Mouse (Mus musculus): ENCODE data around the gene Ncstn. TPM values are rescaled to one million over a fixed set of nuclear protein-coding genes. Genes with fewer than 3 reads are reported as not detected.

The Ncstn gene
- polyA plus RNA-seq, 1 experiment from 2014 or later, result 106 TPM

DNA sequence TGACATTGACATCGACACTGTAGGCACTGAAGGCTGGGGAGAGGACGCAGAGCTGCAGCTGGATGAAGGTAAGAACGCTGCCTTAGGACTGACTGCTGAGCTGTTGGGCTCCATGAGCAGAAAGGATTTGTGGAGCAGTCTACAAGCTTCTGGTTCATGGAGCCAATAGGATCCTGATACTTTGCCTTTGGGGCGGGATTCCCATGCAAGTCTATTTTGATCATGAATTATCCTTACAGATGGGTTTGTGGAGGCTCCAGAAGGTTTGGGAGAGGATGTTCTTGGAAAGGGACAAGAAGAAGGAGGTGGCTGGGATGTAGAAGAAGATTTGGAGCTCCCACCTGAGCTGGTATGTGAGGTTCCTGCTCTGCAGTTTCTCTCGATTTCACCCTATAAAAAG is 34.4 kb upstream of the Ncstn start:
- H3K36me3 ChIP-seq, result peaks cover 97% of the 10 kb centered on the region
- no peak overlapping the region for H3K9ac ChIP-seq
- no peak for ATAC-seq (ENCODE audit: insufficient number of reproducible peaks, insufficient read depth, low FRiP score, low TSS enrichment, low read depth)
- no peak overlapping the region for H3K4me2 ChIP-seq
- no peak overlapping the region for H3K27ac ChIP-seq
- H3K9me3 ChIP-seq, result no peaks in the 10 kb centered on the region
- H3K27me3 ChIP-seq, result no peaks in the 10 kb centered on the region
- 94% methylated on average over 5 of the region's 5 CpGs for WGBS
- H3K4me1 ChIP-seq, result no peaks in the 10 kb centered on the region
- no peak overlapping the region for H3K4me3 ChIP-seq

DNA sequence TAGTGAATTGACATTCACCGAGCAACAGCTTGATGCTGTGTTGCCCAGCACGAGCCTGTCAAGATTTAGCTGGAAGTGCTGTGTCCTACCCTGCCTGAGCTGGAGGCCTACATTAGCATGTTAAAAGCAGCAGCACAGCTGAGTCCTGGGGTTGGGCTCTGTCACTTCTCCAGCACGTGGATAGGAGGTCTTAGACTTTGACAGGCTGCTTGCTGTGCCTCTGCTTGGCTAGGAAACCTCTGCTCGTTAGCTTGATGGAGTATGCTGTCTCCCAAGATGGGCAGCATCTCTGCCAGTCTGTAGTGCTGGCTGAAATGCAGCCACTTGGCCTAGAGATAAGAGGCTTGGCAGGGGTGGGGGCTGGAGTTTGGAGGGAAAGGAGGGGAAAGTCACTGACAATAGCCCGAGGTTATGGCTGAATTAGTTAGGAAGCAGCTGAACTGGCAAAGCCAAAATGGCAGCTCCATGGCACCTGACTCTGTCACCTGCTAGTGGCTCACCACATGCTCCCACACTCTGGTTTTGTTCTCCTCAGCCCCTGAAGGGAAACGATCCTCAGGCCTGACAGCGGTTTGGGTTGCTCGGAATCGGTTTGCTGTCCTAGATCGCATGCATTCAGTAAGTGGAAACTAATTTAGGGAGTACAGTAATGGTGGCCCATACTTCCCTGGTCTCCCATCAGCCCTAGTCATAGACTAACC is 25.3 kb upstream of the Ncstn start:
- no peaks in the 10 kb centered on the region for H3K27me3 ChIP-seq
- 77% methylated on average over 10 of the region's 10 CpGs for WGBS
- H3K4me3 ChIP-seq, result no peak overlapping the region
- no peak overlapping the region for H3K4me2 ChIP-seq
- H3K9me3 ChIP-seq, result no peaks in the 10 kb centered on the region
- no peak overlapping the region for H3K27ac ChIP-seq
- peaks cover 97% of the 10 kb centered on the region for H3K36me3 ChIP-seq
- no peak overlapping the region for H3K9ac ChIP-seq
- H3K4me1 ChIP-seq, result no peaks in the 10 kb centered on the region
- ATAC-seq (ENCODE audit: insufficient number of reproducible peaks, insufficient read depth, low FRiP score, low TSS enrichment, low read depth), result no peak

DNA sequence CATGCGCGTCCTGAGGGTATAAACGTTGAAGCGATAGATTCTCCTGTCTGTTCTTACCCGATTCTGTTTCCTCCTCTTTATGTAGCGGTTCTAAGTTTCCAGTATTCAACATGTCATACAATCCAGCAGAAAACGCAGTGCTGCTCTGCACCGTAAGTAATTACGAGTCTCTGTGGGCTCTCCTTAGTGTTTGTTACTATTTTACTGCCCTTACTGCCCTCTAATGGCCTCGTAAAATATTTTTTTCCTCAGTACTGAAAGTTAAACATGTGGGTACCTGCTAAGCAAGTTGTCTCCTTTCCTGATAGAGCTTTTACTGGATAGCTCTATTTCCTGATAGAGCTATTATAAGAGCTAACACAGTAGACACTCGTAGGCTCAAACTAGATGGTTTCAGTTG is 22.5 kb upstream of the Ncstn start:
- Histone ChIP-seq H3K36me3 (peaks cover 93% of the 10 kb centered on the region), H3K4me2 (no peak overlapping the region), H3K4me1 (no peaks in the 10 kb centered on the region), H3K9me3 (no peaks in the 10 kb centered on the region), H3K4me3 (no peak overlapping the region), H3K27me3 (no peaks in the 10 kb centered on the region), H3K27ac (no peak overlapping the region), H3K9ac (no peak overlapping the region)
- no peak for ATAC-seq (ENCODE audit: insufficient number of reproducible peaks, insufficient read depth, low FRiP score, low TSS enrichment, low read depth)
- WGBS, result 78% methylated on average over 11 of the region's 11 CpGs

DNA sequence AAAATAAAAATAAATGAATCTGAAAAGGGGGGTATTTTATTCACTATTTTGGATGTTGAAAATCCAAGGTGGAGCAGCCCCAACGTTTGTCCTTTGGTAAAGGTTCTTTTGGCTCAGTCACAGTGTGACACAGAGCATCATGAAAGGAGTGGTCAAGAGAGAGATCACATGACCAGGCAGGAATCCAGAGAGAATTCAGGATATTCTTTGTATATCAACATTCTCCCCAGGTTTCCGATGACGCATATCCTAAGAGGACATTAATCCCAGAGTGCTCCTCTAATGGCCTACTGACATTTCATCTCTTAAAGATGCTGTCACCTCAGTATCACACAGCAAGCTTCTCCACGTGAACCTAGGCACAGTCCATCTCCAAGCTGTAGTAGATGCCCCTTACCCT is 21.0 kb upstream of the Ncstn start:
- Histone ChIP-seq H3K4me3 (no peak overlapping the region), H3K9ac (no peak overlapping the region), H3K36me3 (peaks cover 91% of the 10 kb centered on the region), H3K4me2 (no peak overlapping the region), H3K27ac (no peak overlapping the region), H3K9me3 (no peaks in the 10 kb centered on the region), H3K27me3 (no peaks in the 10 kb centered on the region), H3K4me1 (no peaks in the 10 kb centered on the region)
- 88% methylated on average over 4 of the region's 4 CpGs for WGBS
- no peak for ATAC-seq (ENCODE audit: insufficient number of reproducible peaks, insufficient read depth, low FRiP score, low TSS enrichment, low read depth)

DNA sequence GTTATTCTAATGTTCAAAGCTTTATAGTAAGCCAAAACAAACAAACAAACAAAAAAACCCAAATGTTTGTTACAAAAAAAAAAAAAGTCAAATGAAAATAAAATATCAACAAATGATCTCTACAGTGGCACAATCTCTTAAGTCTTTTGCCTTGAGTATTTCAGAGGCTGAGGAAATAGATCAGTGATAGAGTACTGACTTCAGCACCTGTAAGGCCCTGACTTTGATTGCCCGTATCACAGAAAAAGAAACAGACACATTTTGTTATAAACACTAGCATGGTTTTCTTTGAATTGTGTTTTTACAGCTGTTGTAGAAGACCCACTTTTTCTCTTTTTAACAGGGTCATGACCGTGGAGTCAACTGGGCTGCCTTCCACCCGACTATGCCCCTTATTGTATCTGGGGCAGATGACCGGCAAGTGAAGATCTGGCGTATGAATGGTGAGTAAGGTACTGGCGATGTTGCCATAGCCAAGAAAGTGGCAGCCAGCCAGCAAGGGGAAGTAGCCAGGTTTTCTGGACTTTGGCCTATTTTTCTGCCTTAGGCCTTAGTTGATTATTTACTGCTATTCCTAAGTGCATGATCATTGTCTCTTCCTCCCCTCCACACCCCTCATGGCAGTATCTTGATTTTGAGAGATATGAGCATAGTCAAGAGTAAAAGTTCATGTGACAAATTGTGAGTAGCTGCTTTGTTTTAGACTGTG is 16.9 kb upstream of the Ncstn start:
- Histone ChIP-seq H3K9ac (no peak overlapping the region), H3K36me3 (peaks cover 83% of the 10 kb centered on the region), H3K9me3 (no peaks in the 10 kb centered on the region), H3K27me3 (no peaks in the 10 kb centered on the region), H3K4me1 (no peaks in the 10 kb centered on the region), H3K27ac (no peak overlapping the region), H3K4me2 (no peak overlapping the region), H3K4me3 (no peak overlapping the region)
- no peak for ATAC-seq (ENCODE audit: insufficient number of reproducible peaks, insufficient read depth, low FRiP score, low TSS enrichment, low read depth)
- WGBS, result 87% methylated on average over 6 of the region's 6 CpGs

DNA sequence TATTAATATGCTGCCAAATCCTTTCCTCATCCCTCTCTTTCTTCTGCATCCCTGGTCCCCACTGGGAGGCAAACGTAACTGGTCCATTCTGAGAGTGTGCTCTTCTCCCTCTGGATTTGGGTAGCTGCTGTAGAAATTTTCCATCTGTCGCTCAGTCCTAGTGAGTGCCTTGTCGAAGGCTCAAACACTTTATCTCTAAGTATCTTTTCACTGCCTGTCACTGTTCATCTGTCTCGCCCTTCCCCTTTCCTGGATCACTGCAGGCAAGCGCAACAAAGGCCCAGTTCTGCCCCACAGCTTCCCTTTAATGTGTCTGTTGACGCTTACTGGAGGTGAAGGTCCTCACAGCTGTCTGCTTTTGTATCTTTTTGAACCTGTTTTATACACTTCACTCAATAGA is 12.6 kb upstream of the Ncstn start:
- Histone ChIP-seq H3K36me3 (peaks cover 81% of the 10 kb centered on the region), H3K4me1 (no peaks in the 10 kb centered on the region), H3K9ac (no peak overlapping the region), H3K4me2 (no peak overlapping the region), H3K27me3 (no peaks in the 10 kb centered on the region), H3K4me3 (no peak overlapping the region), H3K9me3 (no peaks in the 10 kb centered on the region), H3K27ac (no peak overlapping the region)
- WGBS, result 77% methylated on average over 6 of the region's 6 CpGs
- ATAC-seq (ENCODE audit: insufficient number of reproducible peaks, insufficient read depth, low FRiP score, low TSS enrichment, low read depth), result no peak

DNA sequence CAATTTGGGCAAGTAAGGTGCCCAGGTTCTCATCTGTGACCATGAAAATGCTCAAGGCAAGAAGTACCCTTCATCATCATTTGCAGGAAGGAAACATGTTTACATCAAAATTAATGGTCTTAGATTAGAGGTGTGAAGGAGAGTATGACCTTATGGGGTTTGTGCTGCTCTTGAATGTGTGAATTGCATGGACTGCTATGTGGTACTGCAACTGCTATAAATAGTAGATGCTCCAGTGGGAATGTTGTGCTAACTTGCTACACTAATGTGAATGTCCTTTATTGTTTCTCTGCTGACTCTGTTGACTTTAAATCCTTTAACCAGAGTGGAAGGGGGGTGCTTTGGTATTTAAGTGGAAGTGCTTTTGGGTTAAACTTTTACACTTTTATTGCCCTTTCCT is 11.7 kb upstream of the Ncstn start:
- Histone ChIP-seq H3K27me3 (no peaks in the 10 kb centered on the region), H3K4me1 (no peaks in the 10 kb centered on the region), H3K4me3 (no peak overlapping the region), H3K36me3 (peaks cover 82% of the 10 kb centered on the region), H3K4me2 (no peak overlapping the region), H3K27ac (no peak overlapping the region), H3K9me3 (no peaks in the 10 kb centered on the region), H3K9ac (no peak overlapping the region)
- ATAC-seq (ENCODE audit: insufficient number of reproducible peaks, insufficient read depth, low FRiP score, low TSS enrichment, low read depth), result no peak

DNA sequence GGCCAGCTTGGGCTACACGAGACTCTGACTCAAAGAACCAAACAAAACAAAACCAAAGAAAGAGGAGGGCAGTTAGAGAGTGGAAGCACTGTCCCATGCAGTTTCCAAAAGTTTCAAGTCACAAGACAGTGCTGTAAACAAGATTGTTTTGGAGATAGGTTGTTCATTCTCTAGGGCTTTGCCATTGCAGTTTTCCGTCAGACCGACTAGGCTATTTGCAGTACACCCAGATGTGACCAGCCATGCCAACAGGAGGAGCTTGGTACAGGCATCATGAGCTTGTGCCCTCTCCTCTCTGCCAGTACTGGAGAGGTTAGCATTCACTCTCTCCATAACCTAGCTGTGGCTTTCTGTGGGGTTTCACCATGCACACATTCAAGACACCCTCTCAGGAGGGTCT is 10.9 kb upstream of the Ncstn start:
- peaks cover 85% of the 10 kb centered on the region for H3K36me3 ChIP-seq
- 78% methylated on average over 3 of the region's 3 CpGs for WGBS
- no peaks in the 10 kb centered on the region for H3K9me3 ChIP-seq

DNA sequence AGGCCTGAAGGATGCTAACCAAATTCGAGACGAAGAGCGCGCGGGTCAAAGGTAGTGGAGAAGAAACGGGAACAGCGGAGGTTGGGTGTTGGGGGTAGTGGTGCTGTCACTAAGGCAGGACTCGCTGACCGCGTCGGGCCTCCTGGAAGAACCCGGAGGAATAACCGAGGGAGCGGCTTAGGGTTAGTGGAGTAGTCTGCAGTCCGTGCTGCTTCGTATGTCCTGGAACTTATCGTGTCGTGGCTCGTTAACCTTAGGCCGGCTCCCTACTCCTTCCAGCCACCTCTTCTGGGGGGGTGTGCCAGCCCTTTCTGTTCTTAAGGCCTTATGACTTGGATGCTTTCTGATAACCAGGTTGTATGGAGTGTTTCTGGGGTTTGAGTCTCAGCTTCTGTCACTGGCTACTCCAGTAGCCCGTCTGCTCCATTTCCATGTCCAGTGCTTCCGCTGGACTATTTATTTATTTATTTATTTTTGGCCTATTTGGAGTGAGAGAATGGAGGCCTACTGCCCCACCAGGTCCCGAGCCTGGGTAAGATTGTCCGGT is 377 bp upstream of the Ncstn start:
- Histone ChIP-seq H3K27me3 (no peaks in the 10 kb centered on the region), H3K9me3 (no peaks in the 10 kb centered on the region), H3K4me2 (peak overlapping the region; percentile 66), H3K27ac (0 out of 2 replicates have a peak overlapping the region, but pooled peaks have one; percentile 39), H3K4me1 (peaks cover 20% of the 10 kb centered on the region), H3K36me3 (peaks cover 22% of the 10 kb centered on the region), H3K4me3 (peak overlapping the region; percentile 90), H3K9ac (peak overlapping the region; percentile 90)
- 1% methylated on average over 24 of the region's 24 CpGs for WGBS
- ATAC-seq (ENCODE audit: insufficient number of reproducible peaks, insufficient read depth, low FRiP score, low TSS enrichment, low read depth), result peak; percentile 17; the same call in 1 of the 2 replicates

More for the DNA sequence above, 10.9 kb upstream of the Ncstn start:
- Histone ChIP-seq H3K4me2 (no peak overlapping the region), H3K9ac (no peak overlapping the region), H3K27ac (no peak overlapping the region), H3K4me3 (no peak overlapping the region), H3K4me1 (no peaks in the 10 kb centered on the region), H3K27me3 (no peaks in the 10 kb centered on the region)
- no peak for ATAC-seq (ENCODE audit: insufficient number of reproducible peaks, insufficient read depth, low FRiP score, low TSS enrichment, low read depth)

DNA sequence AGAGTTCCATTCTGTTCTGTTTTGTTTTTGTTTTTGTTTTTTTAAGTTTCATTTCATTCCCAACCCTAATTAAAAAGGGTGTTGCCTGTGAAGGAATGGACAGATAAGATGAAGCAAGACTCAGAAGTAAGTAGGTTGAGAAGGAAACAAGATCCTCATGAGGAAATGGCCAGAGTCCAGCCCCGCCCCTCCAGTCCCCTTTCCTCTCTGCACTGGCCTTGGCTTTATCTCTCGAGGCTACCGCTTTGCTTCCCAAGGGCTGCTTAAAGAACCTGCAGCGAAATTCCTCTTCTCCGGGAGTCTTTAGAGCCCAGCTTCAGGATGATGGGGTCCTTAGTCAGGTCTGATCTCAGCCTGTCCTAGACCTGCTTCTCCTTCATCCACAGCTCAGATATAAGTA is 4.6 kb downstream of the Ncstn start:
- WGBS, result 72% methylated on average over 5 of the region's 5 CpGs
- no peaks in the 10 kb centered on the region for H3K27me3 ChIP-seq
- ATAC-seq (ENCODE audit: insufficient number of reproducible peaks, insufficient read depth, low FRiP score, low TSS enrichment, low read depth), result no peak
- peaks cover 7% of the 10 kb centered on the region for H3K4me1 ChIP-seq
- H3K9ac ChIP-seq, result no peak overlapping the region
- H3K9me3 ChIP-seq, result no peaks in the 10 kb centered on the region
- H3K36me3 ChIP-seq, result peaks cover 60% of the 10 kb centered on the region
- no peak overlapping the region for H3K4me2 ChIP-seq
- no peak overlapping the region for H3K4me3 ChIP-seq
- no peak overlapping the region for H3K27ac ChIP-seq

DNA sequence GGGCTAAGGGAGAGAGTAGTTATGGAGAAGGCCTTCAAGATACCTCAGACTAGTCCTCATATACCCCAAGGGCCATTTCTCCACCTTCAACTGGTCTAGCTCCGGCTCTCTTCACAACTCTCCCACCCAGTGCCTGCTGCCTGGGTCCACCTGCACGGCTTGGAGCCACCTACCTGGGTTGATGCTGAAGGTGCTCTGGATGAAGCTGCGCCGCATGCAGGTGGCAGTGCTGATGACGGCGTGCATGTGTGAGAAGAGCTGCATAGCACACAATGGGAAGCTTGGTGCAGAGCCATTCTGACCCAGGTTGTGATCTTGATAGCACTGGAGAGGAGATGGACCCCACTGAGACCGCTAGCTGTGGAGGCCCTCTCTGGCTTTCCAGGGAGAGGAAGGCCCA is 10.0 kb downstream of the Ncstn start:
- no peaks in the 10 kb centered on the region for H3K27me3 ChIP-seq
- no peaks in the 10 kb centered on the region for H3K4me1 ChIP-seq
- H3K4me3 ChIP-seq, result no peak overlapping the region
- H3K36me3 ChIP-seq, result peaks cover 89% of the 10 kb centered on the region
- ATAC-seq (ENCODE audit: insufficient number of reproducible peaks, insufficient read depth, low FRiP score, low TSS enrichment, low read depth), result no peak
- no peak overlapping the region for H3K4me2 ChIP-seq
- H3K27ac ChIP-seq, result no peak overlapping the region
- WGBS, result 95% methylated on average over 7 of the region's 7 CpGs
- no peaks in the 10 kb centered on the region for H3K9me3 ChIP-seq
- no peak overlapping the region for H3K9ac ChIP-seq

DNA sequence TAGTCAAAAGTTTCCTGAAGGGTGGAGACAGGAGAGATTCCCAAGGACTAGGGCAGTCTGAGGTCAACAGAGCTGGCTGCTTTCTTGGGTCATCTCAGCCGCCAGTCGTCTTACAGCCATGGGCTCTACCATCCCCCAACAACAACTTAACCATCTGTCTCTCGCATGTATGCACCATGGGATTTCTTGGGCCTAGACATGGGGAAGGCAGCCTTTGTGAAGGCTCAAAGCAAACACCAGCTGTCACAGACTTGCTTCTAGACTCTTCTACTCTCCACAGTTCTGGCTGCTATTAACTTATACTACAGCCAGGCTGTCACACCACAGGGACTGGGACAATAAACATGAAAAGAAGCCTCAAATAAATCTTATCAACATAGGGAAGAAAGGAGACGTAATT is 11.0 kb downstream of the Ncstn start:
- no peaks in the 10 kb centered on the region for H3K4me1 ChIP-seq
- H3K4me2 ChIP-seq, result no peak overlapping the region
- 81% methylated on average over 4 of the region's 4 CpGs for WGBS
- ATAC-seq (ENCODE audit: insufficient number of reproducible peaks, insufficient read depth, low FRiP score, low TSS enrichment, low read depth), result no peak
- no peak overlapping the region for H3K27ac ChIP-seq
- H3K27me3 ChIP-seq, result no peaks in the 10 kb centered on the region
- no peak overlapping the region for H3K4me3 ChIP-seq
- H3K36me3 ChIP-seq, result peaks cover 98% of the 10 kb centered on the region
- H3K9me3 ChIP-seq, result no peaks in the 10 kb centered on the region
- H3K9ac ChIP-seq, result no peak overlapping the region
